Mouse (Mus musculus) embryonic fibroblast, embryonic 13.5 days (primary cell): ENCODE results near the gene Slc25a54.

ENCODE experiments used
- CTCF ChIP-seq: IDR thresholded peaks from 2 replicates; pipeline ENCODE4 v1.5.1; 2011; ENCODE audit warnings: mild to moderate bottlenecking, control low read depth, low read length, moderate library complexity, borderline replicate concordance; ENCODE audit not compliant: insufficient read depth
- POLR2A ChIP-seq: IDR thresholded peaks from 2 replicates; pipeline ENCODE4 v1.6.1; 2011; ENCODE audit warnings: low read depth, mild to moderate bottlenecking, control low read depth, low read length, moderate library complexity

GRCm38 (mm10) chr3:109153410-109153809 is 73.1 kb downstream of the Slc25a54 start:
- TF ChIP-seq CTCF (no peak), POLR2A (no peak)
